Mouse (Mus musculus): Measurements from ENCODE around the gene Morn5. TPM values are rescaled to one million over a fixed set of nuclear protein-coding genes. Genes with fewer than 3 reads are reported as not detected.

The Morn5 gene
- polyA plus RNA-seq, 1 experiment: not detected

GRCm38 (mm10) chr2:36039297-36039985, 9.8 kb upstream of the Morn5 start:
- H3K27ac ChIP-seq (replicated peaks; ENCODE audit: low read depth, low read length): no peak overlapping the region

GRCm38 (mm10) chr2:36040872-36041271, 8.4 kb upstream of the Morn5 start:
- Histone ChIP-seq H3K27ac (replicated peaks; ENCODE audit: low read depth, low read length) (peak overlapping the region; percentile 15), H3K4me3 (ENCODE audit: insufficient read depth, low read depth, low read length) (no peak overlapping the region), H3K4me1 (ENCODE audit: control insufficient read depth, insufficient read depth, insufficient read length, low read length) (peaks cover 28% of the 10 kb centered on the region)

More at GRCm38 (mm10) chr2:36039297-36039985, 9.8 kb upstream of the Morn5 start:
- H3K4me3 ChIP-seq (ENCODE audit: insufficient read depth, low read depth, low read length): no peak overlapping the region
- H3K4me1 ChIP-seq (ENCODE audit: control insufficient read depth, insufficient read depth, insufficient read length, low read length): peaks cover 41% of the 10 kb centered on the region

DNA sequence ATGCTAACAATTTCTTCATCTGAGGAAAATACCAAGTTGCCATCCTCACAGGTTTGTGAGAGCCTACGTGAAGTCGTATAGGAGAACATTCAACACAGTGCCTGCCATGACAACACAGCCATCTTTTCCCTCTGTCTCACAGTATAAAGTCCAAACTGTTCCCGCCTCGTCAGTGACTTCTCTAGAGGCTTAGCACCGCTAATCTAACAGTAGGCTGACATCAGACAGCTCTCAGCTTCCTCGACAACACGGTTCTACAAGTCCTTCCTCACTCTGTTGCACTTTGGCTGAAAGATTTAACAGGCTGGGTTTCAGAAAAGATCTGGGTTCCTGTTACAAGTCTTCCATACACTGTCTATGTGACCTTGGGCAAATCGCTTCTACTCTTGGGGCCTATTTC, 1.1 kb upstream of the Morn5 start:
- Histone ChIP-seq H3K4me1 (ENCODE audit: control insufficient read depth, insufficient read depth, insufficient read length, low read length) (peaks cover 15% of the 10 kb centered on the region), H3K27ac (replicated peaks; ENCODE audit: low read depth, low read length) (peak overlapping the region; percentile 60), H3K4me3 (ENCODE audit: insufficient read depth, low read depth, low read length) (peak overlapping the region; percentile 96)

DNA sequence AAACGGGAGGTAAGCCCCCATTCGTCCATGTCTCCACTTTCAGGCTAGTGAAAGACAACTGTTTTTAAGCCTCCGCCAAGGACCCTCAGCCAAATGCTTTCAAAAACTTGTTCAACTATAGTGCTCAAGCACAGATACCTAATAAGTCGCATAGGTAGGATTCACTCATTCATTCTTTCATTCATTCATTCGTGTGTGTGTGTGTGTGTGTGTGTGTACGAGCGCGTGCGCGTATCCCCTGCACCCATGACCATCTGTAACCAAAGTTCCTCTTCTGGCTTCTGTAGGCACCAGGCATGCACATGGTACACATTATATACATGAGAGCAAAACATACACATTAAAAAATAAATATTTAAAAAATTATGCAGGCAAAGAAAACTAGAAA, 303 bp downstream of the Morn5 start:
- Histone ChIP-seq H3K27ac (replicated peaks; ENCODE audit: low read depth, low read length) (no peak overlapping the region), H3K4me3 (ENCODE audit: insufficient read depth, low read depth, low read length) (peak overlapping the region; percentile 96), H3K4me1 (ENCODE audit: control insufficient read depth, insufficient read depth, insufficient read length, low read length) (peaks cover 15% of the 10 kb centered on the region)

- no peak overlapping the region for H3K27ac ChIP-seq (replicated peaks; ENCODE audit: low read depth, low read length)
- no peak overlapping the region for H3K4me3 ChIP-seq (ENCODE audit: insufficient read depth, low read depth, low read length)
- no peaks in the 10 kb centered on the region for H3K4me1 ChIP-seq (ENCODE audit: control insufficient read depth, insufficient read depth, insufficient read length, low read length)
Observed at GRCm38 (mm10) chr2:36053249-36053648, 4.0 kb downstream of the Morn5 start.

DNA sequence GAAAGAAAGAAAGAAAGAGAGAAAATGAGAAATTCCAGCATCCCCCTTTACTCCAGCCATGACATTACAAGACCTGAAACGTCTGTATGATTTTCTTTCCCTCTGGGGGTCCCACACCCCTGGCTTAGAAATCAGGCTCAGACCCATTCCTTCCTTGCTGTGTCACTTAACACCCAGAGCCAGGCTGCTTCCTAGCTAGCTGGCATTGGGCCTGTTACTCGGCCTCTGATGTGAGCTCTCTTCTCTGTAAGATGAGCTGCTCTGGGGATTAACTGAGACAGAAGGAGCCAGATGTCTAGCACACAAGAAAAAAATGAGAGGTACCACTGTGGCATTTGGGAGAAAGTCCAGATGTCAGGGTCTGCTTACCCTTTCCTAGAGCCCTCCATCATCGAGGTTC, 7.0 kb downstream of the Morn5 start:
- H3K4me3 ChIP-seq (ENCODE audit: insufficient read depth, low read depth, low read length): no peak overlapping the region
- H3K27ac ChIP-seq (replicated peaks; ENCODE audit: low read depth, low read length): no peak overlapping the region
- no peaks in the 10 kb centered on the region for H3K4me1 ChIP-seq (ENCODE audit: control insufficient read depth, insufficient read depth, insufficient read length, low read length)

DNA sequence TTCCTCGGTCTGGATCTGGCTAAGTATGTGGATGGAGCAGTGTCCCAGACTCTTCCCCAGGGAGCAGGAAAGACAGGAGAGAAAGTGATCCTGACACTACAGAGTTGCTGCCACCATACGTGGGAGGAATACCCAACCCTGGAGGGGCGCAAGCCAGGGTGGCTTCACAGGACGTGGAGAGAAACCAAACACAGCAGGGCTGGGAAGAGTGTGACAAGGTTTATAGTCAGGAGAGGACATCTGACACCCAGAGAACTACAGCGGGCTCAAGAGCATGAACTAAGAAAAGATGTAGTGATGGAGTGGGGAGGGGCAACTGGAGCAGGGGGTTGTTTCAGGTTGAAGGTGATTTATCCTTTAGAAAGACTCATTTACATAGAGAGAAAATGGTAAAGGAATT, 12.2 kb downstream of the Morn5 start:
- H3K4me3 ChIP-seq (ENCODE audit: insufficient read depth, low read depth, low read length): no peak overlapping the region
- no peaks in the 10 kb centered on the region for H3K4me1 ChIP-seq (ENCODE audit: control insufficient read depth, insufficient read depth, insufficient read length, low read length)
- no peak overlapping the region for H3K27ac ChIP-seq (replicated peaks; ENCODE audit: low read depth, low read length)

DNA sequence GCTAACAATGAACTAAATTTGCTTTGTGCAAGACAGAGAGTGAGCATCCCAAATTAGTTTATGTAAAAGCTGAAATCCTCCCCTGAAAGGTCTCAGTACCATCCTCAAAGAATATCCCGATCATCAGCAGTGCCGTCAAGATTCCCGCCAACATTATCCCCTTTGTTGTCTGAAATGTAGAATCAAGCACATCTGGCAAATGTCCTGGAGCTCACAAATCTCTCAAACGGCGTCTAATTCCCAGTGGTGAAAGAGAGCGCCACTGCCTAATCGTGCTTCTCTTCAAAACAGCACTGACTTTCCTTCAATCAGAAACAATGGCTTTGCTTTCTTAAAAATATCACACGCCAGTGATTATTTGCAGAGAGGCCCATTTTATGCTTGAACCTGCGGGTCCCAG, 17.9 kb downstream of the Morn5 start:
- no peak overlapping the region for H3K27ac ChIP-seq (replicated peaks; ENCODE audit: low read depth, low read length)
- peaks cover 4% of the 10 kb centered on the region; the same call in 1 of the 2 replicates for H3K4me1 ChIP-seq (ENCODE audit: control insufficient read depth, insufficient read depth, insufficient read length, low read length)
- H3K4me3 ChIP-seq (ENCODE audit: insufficient read depth, low read depth, low read length): no peak overlapping the region

GRCm38 (mm10) chr2:36071660-36072305, 22.5 kb downstream of the Morn5 start:
- no peak overlapping the region for H3K4me3 ChIP-seq (ENCODE audit: insufficient read depth, low read depth, low read length)
- H3K27ac ChIP-seq (replicated peaks; ENCODE audit: low read depth, low read length): no peak overlapping the region
- peaks cover 21% of the 10 kb centered on the region for H3K4me1 ChIP-seq (ENCODE audit: control insufficient read depth, insufficient read depth, insufficient read length, low read length)

DNA sequence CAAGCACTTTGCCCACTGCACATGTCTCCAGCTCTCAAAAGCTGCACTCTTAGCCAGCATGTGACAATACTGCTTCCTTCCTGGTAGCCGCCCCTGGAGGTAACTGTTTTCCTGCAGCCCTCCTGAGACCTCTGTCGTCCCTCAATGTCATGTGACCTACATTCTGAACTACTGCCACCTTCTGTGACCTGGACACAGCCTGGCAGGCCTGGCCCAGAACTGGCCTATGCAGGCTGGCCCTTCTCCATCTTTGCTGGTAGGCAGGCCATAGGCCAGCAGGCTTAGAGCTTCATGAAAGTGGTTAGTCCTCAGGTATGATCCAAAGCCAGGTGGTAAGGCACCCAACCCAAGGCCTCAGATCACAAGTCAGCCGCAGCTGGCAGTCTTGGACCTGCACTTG, 24.5 kb downstream of the Morn5 start:
- Histone ChIP-seq H3K4me3 (ENCODE audit: insufficient read depth, low read depth, low read length) (no peak overlapping the region), H3K27ac (replicated peaks; ENCODE audit: low read depth, low read length) (no peak overlapping the region; the same call in 1 of the 2 replicates), H3K4me1 (ENCODE audit: control insufficient read depth, insufficient read depth, insufficient read length, low read length) (peaks cover 21% of the 10 kb centered on the region)

- no peak overlapping the region for H3K27ac ChIP-seq (replicated peaks; ENCODE audit: low read depth, low read length)
- peaks cover 17% of the 10 kb centered on the region for H3K4me1 ChIP-seq (ENCODE audit: control insufficient read depth, insufficient read depth, insufficient read length, low read length)
- H3K4me3 ChIP-seq (ENCODE audit: insufficient read depth, low read depth, low read length): no peak overlapping the region
Observed at GRCm38 (mm10) chr2:36075210-36075609, 26.0 kb downstream of the Morn5 start.

DNA sequence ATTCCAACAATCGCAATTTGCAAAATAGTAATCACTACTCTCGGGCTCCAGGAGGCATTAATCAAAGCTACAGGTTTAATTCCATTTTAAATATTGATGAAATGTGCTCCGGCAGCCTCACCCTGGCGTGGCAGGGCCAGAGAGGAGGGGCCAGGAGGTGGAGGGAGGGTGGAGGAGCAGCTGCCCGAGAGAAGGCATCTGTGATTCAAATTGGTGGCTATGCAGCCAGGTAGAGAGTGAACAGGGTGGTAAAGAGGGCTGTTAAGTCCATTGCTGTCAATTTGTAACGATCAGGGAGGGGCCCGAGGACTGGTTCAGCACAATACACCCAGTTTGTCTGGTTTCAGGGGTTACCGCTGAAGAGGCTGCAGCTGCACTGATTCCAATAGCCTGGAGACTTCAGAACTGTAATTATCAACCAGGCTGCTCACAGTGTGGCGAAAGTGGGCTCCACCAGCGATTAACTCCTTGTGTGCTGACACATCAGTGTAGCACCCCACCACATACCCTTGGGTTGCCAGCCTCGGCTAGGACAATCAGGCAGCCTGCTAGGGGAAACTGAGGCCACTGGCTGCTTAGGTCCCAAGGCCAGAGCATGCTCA, 28.0 kb downstream of the Morn5 start:
- Histone ChIP-seq H3K4me3 (ENCODE audit: insufficient read depth, low read depth, low read length) (no peak overlapping the region), H3K4me1 (ENCODE audit: control insufficient read depth, insufficient read depth, insufficient read length, low read length) (peaks cover 17% of the 10 kb centered on the region), H3K27ac (replicated peaks; ENCODE audit: low read depth, low read length) (no peak overlapping the region)

GRCm38 (mm10) chr2:36081446-36081845, 32.2 kb downstream of the Morn5 start:
- Histone ChIP-seq H3K27ac (replicated peaks; ENCODE audit: low read depth, low read length) (no peak overlapping the region), H3K4me1 (ENCODE audit: control insufficient read depth, insufficient read depth, insufficient read length, low read length) (peaks cover 16% of the 10 kb centered on the region; the same call in 1 of the 2 replicates), H3K4me3 (ENCODE audit: insufficient read depth, low read depth, low read length) (no peak overlapping the region)

DNA sequence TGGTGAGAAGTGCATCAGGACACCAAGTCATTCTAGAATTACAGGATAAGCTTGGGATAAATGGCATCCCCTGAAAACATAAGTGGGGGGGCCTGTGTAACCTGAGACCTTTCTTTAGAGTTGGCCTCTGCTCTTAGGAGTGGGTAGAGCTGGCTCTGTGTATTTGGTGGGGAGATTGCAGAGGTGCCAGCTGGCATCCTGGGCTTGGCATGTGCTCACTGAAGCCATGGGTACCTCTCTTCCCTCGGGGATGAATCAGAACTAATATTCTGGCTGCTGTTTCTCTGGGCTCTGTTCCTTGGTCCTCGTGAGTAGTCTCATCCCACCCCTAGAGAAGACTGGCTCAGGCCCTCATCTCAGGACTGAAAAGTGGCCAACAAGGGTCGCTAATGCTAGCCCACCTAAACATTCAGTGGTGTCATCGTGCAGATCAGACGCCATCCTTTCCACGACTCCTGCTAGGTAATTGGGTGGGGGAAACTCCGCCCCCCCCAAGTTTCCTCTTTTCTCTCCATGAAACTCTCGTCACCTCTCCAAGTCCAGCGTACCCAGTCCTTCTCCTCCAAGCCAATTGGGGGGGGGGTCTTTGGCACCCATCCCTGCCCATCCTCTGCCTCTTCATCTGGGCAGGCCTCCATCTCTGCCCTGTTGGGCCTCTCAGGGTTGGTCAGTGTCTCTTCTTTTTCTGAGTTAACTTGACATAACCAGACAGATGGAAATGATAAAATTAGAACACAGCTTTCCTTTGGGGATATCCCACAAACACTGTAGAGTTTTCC, 33.7 kb downstream of the Morn5 start:
- H3K27ac ChIP-seq (replicated peaks; ENCODE audit: low read depth, low read length): no peak overlapping the region

GRCm38 (mm10) chr2:36085041-36085440, 35.8 kb downstream of the Morn5 start:
- Histone ChIP-seq H3K27ac (replicated peaks; ENCODE audit: low read depth, low read length) (no peak overlapping the region), H3K4me3 (ENCODE audit: insufficient read depth, low read depth, low read length) (no peak overlapping the region), H3K4me1 (ENCODE audit: control insufficient read depth, insufficient read depth, insufficient read length, low read length) (peaks cover 16% of the 10 kb centered on the region; the same call in 1 of the 2 replicates)

More for the DNA sequence above, 33.7 kb downstream of the Morn5 start:
- Histone ChIP-seq H3K4me3 (ENCODE audit: insufficient read depth, low read depth, low read length) (no peak overlapping the region), H3K4me1 (ENCODE audit: control insufficient read depth, insufficient read depth, insufficient read length, low read length) (peaks cover 16% of the 10 kb centered on the region; the same call in 1 of the 2 replicates)

Measured in brown adipose tissue, adult 24 weeks (tissue).